Mouse (Mus musculus): ENCODE measurements around the gene Greb1.

- TF ChIP-seq CTCF (IDR thresholded peaks at IDR 0.05; ENCODE audit: extremely low read depth, insufficient read depth, low read length) (no peak), POLR2A (IDR thresholded peaks at IDR 0.05; ENCODE audit: extremely low read depth, insufficient read depth, low read length) (no peak)
These were observed 102.0 kb downstream of the Greb1 start for GRCm38 (mm10) chr12:16698691-16699090.

Data from cortical plate, adult 2 months (tissue).